Mouse (Mus musculus) cerebellum, adult 2 months (tissue): ENCODE results near the gene Banf1. TPM values are rescaled to one million over a fixed set of nuclear protein-coding genes. Genes with fewer than 3 reads are reported as not detected.
A peak's percentile ranks its signal among the peaks of the same experiment; 100 is the strongest.

Source experiments
- DNase-seq, 2 experiments: peaks; one replicate each; pipeline ENCODE4 v3.0.0; 2021
- H3K27ac ChIP-seq: fragments of 200-500 bp; 2 replicates; pipeline ENCODE4 v1.5.1; 2012; ENCODE audit warnings: low read length, control low read depth, inconsistent platforms; ENCODE audit not compliant: insufficient read depth
- H3K27me3 ChIP-seq: fragments of 200-500 bp; 2 replicates; pipeline ENCODE4 v1.6.1; 2012; ENCODE audit warnings: inconsistent platforms, mild to moderate bottlenecking, low read length, moderate library complexity; ENCODE audit not compliant: control insufficient read depth, insufficient read depth
- H3K4me1 ChIP-seq: fragments of 200-500 bp; 2 replicates; pipeline ENCODE4 v1.6.1; 2011; ENCODE audit warnings: low read length; ENCODE audit not compliant: control insufficient read depth, insufficient read depth
- H3K4me3 ChIP-seq: fragments of 200-500 bp; replicated peaks from 2 replicates; pipeline ENCODE3; 2011; ENCODE audit warnings: mild to moderate bottlenecking, low read depth, low read length, control low read depth; ENCODE audit not compliant: insufficient read depth
- CTCF ChIP-seq: fragments of 200-500 bp; IDR thresholded peaks from 2 replicates; pipeline ENCODE4 v1.5.1; 2011; ENCODE audit warnings: low read depth, mild to moderate bottlenecking, control low read depth, low read length, moderate library complexity, borderline replicate concordance; ENCODE audit not compliant: insufficient read depth
- POLR2A ChIP-seq: fragments of 200-500 bp; IDR thresholded peaks from 2 replicates; pipeline ENCODE4 v1.6.1; 2011; ENCODE audit warnings: low read length, control low read depth, borderline replicate concordance; ENCODE audit not compliant: insufficient read depth
- WGBS: fragments of 180-500 bp; shearing (Covaris S2); methylation state at CpG from one replicate; pipeline ENCODE4 v1.1.7; 2018; 5-methylcytosine and 5-hydroxymethylcytosine counted together
- polyA plus RNA-seq: library from polyadenylated mRNA; depleted of rRNA; stranded (reverse); fragments of >200 nt; gene quantifications from 2 replicates; pipeline ENCODE4 v1.2.3, GENCODE M21; 2012; rRNA removed

The Banf1 gene
- polyA plus RNA-seq = 88.7 and 96.0 TPM in 2 replicates

- H3K27me3 ChIP-seq = no peaks in the 10 kb centered on the region
- peak within 1 kb of the TSS; percentile 89 for H3K27ac ChIP-seq
- peak within 1 kb of the TSS; percentile 67 for H3K4me3 ChIP-seq
- H3K4me1 ChIP-seq = peaks cover 3% of the 10 kb centered on the region; the same call in 1 of the 2 replicates
- TF ChIP-seq POLR2A (peak; percentile 56; the same call in 1 of the 2 replicates), CTCF (no peak)
- no peak for DNase-seq
- 1% methylated on average over 33 of the region's 33 CpGs for whole genome bisulfite sequencing
Observed at GRCm38 (mm10) chr19:5367053-5367359, at the start of gene Banf1. Gene Banf1 (minus strand): TSS chr19:5367168.

- 39% methylated on average over 2 of the region's 2 CpGs for WGBS
- no peaks in the 10 kb centered on the region for H3K4me1 ChIP-seq
- DNase-seq = no peak
- H3K4me3 ChIP-seq = no peak overlapping the region
- no peak overlapping the region for H3K27ac ChIP-seq
- TF ChIP-seq CTCF = no peak
- TF ChIP-seq POLR2A = no peak
- no peaks in the 10 kb centered on the region for H3K27me3 ChIP-seq
Observed at GRCm38 (mm10) chr19:5414534-5414957, 47.6 kb upstream of the Banf1 start.

GRCm38 (mm10) chr19:5413840-5414239, 46.9 kb upstream of the Banf1 start:
- Histone ChIP-seq H3K27me3 (no peaks in the 10 kb centered on the region), H3K27ac (no peak overlapping the region), H3K4me3 (no peak overlapping the region), H3K4me1 (no peaks in the 10 kb centered on the region)
- WGBS = 72% methylated on average over 4 of the region's 4 CpGs
- no peak for DNase-seq
- no peak for TF ChIP-seq CTCF

- no peak for DNase-seq
- no peak overlapping the region for H3K4me3 ChIP-seq
- 39% methylated on average over 5 of the region's 5 CpGs for WGBS
- no peak for TF ChIP-seq CTCF
- no peak for TF ChIP-seq POLR2A
- H3K27me3 ChIP-seq = no peaks in the 10 kb centered on the region
- H3K27ac ChIP-seq = no peak overlapping the region
- H3K4me1 ChIP-seq = no peaks in the 10 kb centered on the region
Observed at GRCm38 (mm10) chr19:5411961-5412360, 45.0 kb upstream of the Banf1 start.

- no peak overlapping the region for H3K4me3 ChIP-seq
- WGBS = 93% methylated on average over 5 of the region's 5 CpGs
- peaks cover 3% of the 10 kb centered on the region for H3K4me1 ChIP-seq
- H3K27me3 ChIP-seq = no peaks in the 10 kb centered on the region
- no peak for TF ChIP-seq CTCF
- no peak for TF ChIP-seq POLR2A
- no peak for DNase-seq
- no peak overlapping the region for H3K27ac ChIP-seq
Observed at GRCm38 (mm10) chr19:5410641-5411040, 43.7 kb upstream of the Banf1 start.

- TF ChIP-seq POLR2A = no peak
- no peak for TF ChIP-seq CTCF
- no peaks in the 10 kb centered on the region for H3K27me3 ChIP-seq
- no peak overlapping the region for H3K4me3 ChIP-seq
- WGBS = 32% methylated on average over 5 of the region's 5 CpGs
- no peak overlapping the region for H3K27ac ChIP-seq
- H3K4me1 ChIP-seq = peaks cover 3% of the 10 kb centered on the region
- no peak for DNase-seq
Observed at GRCm38 (mm10) chr19:5409068-5409467, 42.1 kb upstream of the Banf1 start.

GRCm38 (mm10) chr19:5408057-5409001, 41.4 kb upstream of the Banf1 start:
- 64% methylated on average over 13 of the region's 13 CpGs for WGBS
- Histone ChIP-seq H3K4me3 (no peak overlapping the region), H3K27me3 (no peaks in the 10 kb centered on the region), H3K27ac (peak overlapping the region; percentile 64; the same call in 1 of the 2 replicates), H3K4me1 (peaks cover 3% of the 10 kb centered on the region)
- TF ChIP-seq CTCF (no peak), POLR2A (no peak)
- DNase-seq = no peak

GRCm38 (mm10) chr19:5407133-5407532, 40.2 kb upstream of the Banf1 start:
- Histone ChIP-seq H3K4me3 (peak overlapping the region; percentile 85), H3K27ac (peak overlapping the region; percentile 97), H3K4me1 (peaks cover 9% of the 10 kb centered on the region), H3K27me3 (no peaks in the 10 kb centered on the region)
- WGBS = 2% methylated on average over 7 of the region's 7 CpGs
- peak; percentile 77 for TF ChIP-seq CTCF
- no peak for TF ChIP-seq POLR2A
- DNase-seq = peak; percentile 71 to 81
